Mouse (Mus musculus) activated CD4-positive, CD25-positive, alpha-beta regulatory T cell, adult 4 months (primary cell): Measurements from ENCODE around the gene AC124502.3. TPM values are rescaled to one million over a fixed set of nuclear protein-coding genes. Genes with fewer than 3 reads are reported as not detected.
A peak's percentile ranks its signal among the peaks of the same experiment; 100 is the strongest.

Experiments used
- ATAC-seq: one replicate; pipeline ENCODE4 v1.8.0; 2017
- polyA plus RNA-seq, 2 experiments: library from polyadenylated mRNA; unstranded; fragments of 100-300 nt; shearing (Covaris generic); gene quantifications; one replicate each; pipeline ENCODE4 v1.2.1; 2017

AC124502.3 gene
- polyA plus RNA-seq, 2 experiments from 2014 or later = 0.40 to 0.68 TPM

DNA sequence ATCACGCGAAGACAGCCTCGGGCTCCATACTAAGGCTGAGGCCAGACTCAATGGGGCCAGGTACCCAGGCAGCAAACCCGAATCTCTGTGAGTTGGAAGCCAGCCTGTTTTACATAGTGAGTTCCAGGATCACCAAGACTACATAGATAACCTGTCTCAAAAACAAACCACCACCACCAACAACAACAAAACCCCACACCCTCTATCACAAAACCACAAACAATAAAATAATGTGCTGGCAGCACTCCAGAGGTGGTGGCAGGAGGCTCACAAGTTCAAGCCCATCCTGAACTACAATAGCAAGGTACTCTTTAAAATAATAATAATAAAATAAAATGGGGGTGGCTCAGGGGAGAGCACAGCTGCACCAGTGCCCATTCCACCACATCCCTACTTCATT lies 2.1 kb upstream of the AC124502.3 start:
- ATAC-seq = no peak

DNA sequence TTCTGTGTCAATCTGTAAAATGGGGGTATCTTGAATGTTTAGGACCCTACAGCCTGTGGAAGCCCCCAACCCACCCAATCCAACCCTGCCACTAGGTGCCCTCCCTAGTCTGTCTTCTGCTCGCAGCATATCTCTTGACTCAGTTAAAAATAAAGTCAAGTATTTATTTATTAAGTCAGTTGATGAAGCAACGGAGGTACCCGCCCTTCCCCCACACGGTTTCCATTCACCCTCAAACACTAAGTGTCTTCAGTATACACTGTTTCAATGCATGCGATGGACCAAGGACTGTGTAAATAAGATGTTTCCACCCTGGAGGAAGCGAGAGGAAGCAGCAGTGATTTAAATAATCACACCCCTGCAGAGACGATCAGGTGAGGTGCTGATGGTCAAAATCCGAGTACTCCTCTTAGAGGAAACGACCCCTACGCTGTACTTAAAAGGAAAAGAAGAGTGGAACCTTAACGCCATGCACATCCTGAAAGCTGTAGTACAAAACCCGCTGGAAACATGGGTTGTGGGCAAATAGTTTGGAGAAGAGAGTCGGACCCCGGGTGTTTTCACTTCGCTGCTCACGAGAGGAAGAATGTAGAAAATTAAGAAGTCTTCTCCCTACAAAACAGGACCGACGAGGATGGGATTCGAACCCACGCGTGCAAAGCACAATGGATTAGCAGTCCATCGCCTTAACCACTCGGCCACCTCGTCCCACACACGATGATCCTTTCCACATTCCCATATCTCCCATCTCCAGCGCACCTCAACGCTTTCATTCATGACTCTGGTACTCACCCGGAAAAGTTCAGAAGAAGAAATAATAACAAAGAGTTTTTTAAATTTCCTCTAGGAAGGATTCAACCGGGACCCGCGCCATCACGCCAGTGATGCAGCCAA lies 766 bp upstream of the AC124502.3 start:
- ATAC-seq = no peak

DNA sequence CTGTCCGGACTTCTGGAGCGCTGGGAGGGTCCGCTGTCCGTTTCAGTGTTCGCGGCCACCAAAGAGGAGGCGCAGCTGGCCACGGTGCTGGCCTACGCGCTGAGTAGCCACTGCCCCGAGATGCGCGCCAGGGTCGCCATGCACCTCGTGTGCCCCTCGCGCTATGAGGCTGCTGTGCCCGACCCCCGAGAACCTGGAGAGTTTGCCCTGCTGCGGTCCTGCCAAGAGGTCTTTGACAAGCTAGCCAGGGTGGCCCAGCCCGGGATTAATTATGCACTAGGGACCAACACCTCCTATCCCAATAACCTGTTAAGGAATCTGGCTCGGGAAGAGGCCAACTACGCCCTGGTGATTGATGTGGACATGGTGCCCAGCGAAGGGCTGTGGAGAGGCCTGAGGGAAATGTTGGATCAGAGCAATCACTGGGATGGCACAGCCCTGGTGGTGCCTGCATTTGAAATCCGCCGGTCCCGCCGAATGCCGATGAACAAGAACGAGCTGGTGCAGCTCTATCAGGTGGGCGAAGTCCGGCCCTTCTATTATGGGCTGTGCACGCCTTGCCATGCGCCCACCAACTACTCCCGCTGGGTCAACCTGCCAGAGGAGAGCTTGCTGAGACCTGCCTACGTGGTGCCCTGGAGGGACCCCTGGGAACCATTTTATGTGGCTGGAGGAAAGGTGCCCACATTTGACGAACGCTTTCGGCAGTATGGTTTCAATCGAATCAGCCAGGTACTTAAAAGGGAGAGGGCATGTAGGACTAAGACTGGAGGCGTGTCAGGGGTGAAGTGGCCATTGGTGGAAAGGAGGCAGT lies 817 bp downstream of the AC124502.3 start:
- no peak for ATAC-seq

DNA sequence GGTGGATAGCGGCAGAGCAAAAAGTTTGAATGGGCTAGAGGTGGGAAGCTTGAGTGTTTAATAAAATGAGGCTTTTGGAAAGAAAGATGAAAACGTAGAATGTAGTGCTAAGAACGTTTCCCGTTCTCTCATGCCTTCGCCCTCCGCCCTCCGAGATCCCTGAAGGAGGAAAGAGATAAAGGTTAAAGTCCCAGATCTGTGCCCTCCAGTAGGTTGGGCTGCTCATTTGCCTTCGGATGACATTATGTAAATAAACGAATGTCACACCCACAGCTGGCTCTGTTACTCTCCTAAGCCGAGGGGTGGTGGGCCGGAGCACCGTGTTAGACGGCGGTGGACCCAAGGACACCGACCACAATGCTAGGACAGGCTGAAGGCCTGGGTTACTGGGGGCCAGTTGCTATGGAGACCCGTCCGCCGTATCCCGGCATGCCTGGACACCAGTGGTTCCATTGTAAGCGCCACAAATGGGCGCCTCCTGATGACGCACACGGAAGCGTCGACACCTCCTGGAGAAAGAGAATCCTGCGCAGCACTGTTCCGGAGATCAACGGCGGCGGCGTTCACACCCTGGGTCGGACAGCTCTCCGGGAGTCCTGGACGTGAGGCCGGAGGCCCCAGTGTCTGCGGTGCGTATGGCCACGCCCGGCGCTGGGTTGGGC lies 2.3 kb downstream of the AC124502.3 start, which contains the start of gene Brms1:
Gene Brms1, plus strand, starts transcription at position 493 of the 662 bp plus-strand sequence.
- peak; percentile 64 for ATAC-seq

DNA sequence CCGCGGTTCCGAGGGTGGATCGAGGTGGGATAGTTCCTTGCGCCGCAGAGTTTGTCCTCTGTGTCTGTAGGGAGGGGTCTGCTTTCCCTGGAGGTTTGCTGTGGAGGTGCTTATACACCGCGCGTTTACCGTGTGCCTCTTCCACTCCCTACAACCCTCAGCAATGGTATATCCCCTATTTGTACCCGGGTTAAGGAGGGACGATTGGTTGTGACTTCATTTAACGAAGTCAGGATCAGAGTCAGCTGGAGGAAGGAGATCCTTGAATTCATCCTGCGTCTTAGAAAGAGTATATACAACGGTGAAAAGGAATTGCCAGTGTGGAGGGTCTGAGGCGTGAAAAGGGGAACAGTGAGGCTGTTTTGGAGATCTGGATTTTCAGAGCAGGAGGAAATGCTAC lies 2.9 kb downstream of the AC124502.3 start:
- ATAC-seq = no peak

DNA sequence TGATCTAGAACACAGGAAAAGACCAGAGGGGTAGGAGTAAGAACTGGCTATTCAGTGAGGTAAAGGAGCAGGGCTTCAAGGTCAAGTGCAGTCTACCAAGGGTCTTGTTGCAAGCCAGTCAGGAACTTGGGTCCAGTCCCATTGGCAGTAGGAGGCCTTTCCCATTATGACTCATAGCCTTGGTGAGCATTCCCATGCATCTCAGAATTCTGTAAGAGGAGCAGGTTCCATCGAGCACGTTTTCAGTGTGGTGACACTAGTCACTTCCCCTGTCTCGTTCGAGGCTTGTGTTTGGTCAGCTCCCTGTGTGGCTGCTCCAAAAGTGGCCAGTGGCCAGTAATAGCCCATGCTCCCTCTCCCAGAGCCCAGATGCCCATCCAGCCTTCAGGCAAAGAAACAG lies 6.8 kb downstream of the AC124502.3 start:
- no peak for ATAC-seq

DNA sequence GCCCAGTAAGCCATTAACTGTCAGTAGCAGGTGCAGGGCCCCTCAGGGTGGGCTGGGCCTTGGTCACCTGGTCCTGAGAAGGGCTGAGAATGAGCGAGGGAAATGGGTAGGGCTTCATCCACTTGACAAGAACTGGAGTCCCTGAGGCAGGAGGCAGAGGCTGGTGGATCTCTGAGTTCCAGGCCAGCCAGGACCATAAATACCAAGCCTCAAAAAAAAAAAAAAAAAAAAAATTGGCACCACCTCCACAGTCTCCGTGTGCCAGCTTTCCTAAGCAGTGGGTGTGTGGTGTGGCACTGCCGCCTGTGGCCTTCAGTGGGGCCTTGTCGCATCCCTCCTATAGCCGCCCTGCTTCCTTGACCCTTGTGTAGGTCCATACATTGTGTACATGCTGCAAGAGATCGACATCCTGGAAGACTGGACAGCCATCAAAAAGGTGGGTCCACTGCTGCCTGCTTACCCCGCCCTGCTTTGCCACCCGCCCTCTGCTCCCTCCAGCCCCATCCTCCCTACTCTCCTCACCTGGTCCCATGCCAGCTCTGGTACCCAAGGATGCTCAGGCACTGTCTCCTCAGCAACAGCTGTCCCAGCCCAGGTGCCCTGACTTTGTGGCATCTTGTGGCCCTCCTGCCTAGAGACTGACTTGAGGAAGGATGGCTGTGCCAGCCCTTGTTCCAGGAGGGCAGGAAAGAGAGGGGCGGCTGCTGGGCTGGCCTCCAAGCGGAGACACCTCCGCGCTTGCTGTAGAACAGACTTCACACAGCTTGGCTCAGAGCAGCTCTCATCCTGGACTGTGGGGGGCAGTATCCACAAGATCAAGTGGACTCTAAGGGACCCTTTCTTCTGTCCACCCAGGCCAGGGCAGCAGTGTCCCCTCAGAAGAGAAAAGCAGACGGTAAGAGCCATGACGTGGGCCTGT lies 9.7 kb downstream of the AC124502.3 start:
- ATAC-seq = no peak

DNA sequence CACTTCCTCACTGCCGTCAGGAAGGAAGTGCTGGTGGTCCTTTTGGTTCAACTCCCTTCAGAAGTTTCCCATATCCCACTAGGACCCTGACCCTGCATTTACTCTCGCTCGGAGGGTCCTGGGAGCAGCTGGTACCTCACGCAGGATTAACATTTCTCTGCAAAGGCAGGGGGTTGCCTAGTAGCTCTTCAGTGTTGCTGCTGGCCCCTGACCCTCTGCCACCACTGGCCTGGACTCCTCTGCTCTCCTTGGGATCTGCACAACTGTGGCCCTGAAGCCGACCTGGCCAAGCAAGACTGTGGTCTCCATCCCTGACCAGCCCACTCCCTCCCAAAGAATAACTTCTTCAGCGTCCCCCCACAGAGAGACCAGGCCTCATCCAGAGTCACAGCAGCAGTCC lies 10.6 kb downstream of the AC124502.3 start:
- no peak for ATAC-seq

DNA sequence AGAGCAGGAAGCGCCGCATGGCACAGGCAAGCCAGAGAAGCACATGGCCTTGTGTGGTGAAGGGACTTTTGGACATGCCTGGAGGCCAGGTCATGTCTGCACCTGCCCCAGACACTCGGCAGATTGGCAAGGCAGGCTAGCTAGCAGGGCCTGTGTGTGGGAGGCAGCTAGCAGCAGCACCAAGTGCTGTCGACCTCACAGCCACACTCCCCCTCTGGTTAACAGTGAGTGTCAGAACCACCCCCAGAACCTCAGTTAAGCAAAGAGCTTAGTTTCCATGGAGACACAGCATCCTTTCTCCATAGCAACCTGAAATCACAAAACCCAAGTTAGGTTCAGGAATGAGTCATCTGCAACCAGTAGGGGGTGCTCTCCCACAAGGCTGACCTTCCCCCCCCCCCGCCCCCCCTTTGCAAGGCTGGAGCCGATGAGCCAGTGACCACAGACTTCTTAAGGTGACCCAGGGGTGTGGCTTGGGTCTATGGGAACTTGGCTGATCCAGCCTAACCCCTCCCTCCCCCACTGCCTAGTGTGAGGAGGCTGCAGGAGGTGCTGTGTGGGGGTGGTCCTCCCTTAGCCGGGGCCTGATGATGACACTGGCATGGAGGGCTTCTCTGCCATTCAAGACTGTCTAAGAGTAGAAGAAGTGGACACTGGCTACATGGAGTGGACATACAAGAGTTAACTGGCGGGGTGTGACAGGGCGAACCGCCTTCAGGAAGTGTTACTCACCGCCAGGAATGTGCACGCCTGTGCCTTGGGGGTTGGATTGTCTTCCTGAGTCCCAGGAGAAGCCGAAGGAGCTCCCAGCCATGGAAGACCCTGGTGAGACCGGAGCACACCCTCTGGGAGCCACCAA lies 11.6 kb downstream of the AC124502.3 start, which contains the start of gene Rin1:
Gene Rin1, plus strand, starts transcription at position 435 of the 859 bp plus-strand sequence.
- peak; percentile 54 for ATAC-seq

DNA sequence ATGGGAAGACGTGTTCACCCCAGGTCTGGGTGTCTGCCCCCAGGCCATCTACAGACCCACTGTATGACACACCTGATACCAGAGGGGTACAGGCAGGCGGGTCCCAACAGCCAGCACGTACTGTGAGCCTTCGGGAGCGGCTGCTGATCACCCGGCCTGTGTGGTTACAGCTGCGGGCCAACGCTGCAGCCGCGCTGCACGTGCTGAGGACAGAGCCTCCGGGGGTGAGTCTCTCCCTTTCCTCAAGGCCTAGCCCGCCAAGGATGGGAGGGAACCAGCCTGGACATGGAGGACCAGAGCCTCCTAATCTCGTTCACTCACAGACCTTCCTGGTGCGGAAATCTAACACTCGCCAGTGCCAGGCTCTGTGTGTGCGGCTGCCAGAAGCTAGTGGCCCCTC lies 12.3 kb downstream of the AC124502.3 start:
- no peak for ATAC-seq

DNA sequence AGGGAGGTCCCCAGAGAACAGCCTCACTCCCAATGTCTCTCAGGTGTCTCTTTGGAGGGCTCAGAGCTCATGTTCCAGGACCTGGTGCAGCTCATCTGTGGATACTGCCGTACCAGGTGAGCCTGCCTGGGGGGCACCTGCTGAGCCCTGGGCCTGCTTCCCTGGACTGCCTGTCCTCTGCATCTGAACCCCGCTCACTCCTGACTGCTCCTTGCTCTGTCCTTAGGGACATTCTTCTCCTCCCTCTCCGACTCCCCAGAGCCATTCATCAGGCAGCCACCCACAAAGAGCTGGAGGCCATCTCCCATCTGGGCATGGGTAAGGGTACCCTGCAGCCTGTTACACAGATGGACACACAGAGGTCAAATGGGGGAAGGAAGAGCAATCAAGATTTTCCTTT lies 12.8 kb downstream of the AC124502.3 start:
- no peak for ATAC-seq

DNA sequence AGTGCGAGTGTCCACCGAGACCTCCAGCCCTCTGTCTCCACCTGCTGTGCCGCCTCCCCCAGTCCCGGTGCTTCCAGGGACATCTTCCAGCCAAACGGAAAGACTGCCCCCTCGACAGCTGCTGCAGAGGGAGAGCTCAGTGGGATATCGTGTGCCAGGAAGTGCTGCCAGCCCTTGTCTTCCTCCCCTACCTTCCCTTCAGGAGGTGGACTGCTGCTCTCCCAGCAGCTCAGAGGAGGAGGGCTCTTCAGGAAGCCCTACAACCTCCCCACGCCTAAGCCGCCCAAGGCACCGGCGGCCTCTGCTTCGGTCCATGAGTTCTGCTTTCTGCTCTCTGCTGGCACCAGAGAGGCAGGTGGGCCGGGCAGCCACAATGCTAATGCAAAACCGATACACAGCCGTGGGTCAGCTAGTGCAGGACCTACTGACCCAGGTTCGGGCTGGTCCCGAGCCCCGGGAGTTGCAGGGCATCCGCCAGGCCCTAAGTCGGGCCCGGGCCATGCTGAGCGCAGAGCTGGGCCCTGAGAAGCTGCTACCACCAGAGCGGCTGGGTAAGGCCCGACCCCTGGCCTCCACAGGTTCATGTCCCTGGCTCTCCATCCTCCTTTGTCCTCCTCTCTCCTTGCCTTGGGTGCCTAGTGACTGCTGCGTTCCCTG lies 13.6 kb downstream of the AC124502.3 start:
- ATAC-seq = no peak

DNA sequence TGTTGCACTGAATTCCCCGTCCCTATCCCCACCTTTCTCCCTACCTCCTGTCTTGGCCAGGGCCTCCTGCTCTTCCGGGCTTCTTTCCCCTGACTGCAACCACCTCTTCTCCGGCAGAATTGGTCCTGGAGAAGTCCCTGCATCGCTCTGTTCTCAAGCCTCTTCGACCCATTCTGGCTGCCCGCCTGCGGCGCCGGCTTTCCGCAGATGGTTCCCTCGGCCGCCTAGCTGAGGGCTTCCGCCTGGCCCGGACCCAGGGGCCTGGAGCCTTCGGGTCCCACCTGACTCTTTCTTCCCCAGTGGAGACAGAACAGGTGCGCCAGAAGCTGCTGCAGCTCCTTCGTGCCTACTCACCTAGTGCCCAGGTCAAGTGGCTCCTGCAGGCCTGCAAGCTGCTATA lies 14.2 kb downstream of the AC124502.3 start:
- no peak for ATAC-seq

DNA sequence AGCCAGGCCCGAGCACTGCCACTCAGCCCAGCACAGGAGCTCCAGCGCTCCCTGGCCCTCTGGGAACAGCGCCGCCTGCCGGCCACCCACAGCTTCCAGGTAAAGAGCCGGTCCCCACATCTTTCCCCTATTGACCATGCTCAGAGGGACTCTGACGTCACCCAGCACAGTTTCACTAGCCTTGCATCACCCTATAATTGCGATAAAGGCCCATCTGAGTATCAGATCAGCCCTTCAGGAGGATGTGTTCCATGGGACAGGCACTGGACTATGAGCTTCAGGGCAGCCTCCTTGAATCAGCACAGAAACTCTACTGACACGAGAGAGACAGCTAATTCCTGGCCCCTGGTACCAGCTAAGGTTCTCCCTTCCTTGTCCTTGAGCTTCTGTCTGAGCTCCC lies 15.2 kb downstream of the AC124502.3 start:
- no peak for ATAC-seq

DNA sequence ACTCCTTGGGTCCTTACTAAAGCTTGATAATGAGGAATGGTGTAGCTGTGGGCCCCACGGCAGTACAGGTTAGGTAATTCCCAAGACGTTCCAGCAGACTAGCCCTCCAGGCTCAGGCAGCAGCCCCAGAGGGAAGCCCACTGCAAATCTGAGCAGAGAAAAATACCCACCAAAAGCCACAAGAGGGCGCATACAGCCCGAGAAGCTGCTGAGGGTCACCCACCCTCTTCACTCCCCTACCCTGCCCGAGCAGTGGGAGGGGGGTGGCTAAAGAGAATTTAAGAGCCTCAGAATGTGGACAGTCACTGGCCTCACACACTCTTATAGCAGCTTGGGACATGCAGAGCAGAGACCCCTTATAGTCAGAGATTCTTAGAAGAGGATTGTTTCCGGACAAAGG lies 17.6 kb downstream of the AC124502.3 start:
- no peak for ATAC-seq

DNA sequence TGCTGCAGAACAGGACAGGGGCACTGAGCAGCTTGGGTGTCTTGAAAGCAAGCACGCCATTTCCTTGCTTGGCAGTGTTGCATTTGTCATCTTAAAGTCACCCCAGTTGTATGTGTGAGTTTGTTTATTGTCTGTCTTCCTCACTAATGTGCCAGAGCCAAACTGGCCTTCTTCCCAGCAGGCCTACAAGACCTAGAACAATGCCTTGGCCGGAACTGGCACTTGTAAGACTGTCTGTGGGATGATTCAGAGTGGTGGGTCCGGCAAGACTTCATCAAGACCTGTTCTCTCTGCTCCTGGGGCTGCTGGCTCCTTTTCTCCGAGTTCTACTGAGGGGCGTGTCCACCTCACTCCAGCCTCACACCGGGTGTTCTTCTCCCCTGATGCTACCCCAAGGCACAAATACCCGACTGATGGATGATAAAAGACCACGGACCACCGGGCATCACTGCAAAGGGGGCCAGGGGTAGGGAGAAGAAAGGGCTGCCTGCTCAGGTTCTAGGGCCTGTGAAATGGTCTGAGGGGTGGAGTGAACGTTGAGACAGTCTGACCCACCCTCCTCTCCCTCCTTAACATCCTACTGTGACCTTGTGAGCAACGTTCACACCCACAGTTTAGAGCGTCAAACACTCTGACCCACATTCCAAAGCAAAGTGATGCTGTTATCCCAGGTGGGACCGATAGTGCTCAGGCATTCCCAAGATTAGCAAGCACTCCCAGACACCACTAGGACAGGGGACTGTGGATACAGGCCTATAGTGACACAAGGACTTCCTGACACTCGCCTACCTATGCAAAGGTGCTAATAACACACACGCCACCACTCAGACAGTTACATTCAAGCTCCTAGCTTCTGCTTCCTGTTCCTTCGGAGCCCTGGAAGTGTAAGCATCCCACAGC lies 19.4 kb downstream of the AC124502.3 start:
- ATAC-seq = no peak

DNA sequence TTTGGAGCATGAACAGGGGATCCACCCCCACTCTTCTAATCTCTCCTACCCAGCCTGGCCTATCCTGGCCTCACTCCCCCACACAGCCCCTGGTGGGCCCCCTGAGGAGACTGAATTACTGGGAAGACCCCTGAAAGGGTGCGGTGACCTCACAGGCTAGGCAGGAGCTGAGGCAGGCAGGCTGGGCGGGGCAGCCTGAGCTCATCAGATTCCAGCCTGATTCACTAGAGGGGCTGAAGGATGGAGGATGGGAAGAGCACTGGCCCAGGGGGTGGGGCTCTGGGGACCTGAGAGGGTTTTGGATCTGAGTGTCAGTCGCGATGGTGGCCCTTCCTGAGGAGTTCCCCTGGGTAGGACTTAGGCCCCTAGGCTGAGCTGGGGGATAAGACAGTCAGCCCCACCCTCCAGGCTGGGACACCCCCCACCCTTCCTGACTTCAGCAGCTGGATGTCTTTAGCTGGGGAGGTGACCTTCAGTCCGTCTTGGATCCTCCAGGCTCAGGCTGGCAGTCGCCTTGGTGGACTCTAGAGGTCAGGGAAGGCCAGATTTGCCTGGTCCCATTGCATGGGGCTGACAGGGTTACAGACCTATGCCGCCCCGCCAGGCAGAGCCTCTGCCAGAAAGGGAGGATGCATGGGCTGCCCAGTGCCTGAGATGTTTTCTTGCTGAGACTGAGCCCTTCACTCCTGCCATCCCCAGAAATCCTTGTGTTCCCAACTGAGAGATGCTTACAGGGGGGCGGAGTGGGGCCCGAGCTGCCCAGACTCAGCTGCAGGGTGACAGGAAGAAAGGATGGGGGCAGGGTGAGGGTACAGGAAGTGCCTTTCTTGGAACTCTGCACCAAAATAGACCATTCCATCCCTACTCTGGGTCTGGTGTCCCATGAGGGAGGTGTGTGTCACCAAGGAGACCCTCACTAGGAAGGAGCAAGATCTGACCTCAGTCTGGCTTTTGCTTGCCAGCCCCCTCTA lies 20.4 kb downstream of the AC124502.3 start:
- no peak for ATAC-seq
